Mouse (Mus musculus) yolk sac, embryonic 10.5 days (tissue): ENCODE measurements around the gene Edaradd.
"Not testable (repeated sequence)": the region's sequence is repeated elsewhere in the genome, so short reads cannot be mapped to it uniquely, and the experiment has no call there.

Experiments used
- DNase-seq: peaks from one replicate; pipeline ENCODE4 v3.0.0-alpha.2; 2017; ENCODE audit warnings: low spot score

Gene Edaradd

GRCm38 (mm10) chr13:12511189-12511965 lies 8.9 kb downstream of the Edaradd start:
- DNase-seq = no peak

- DNase-seq = no peak
Measured at GRCm38 (mm10) chr13:12510032-12510431, 10.2 kb downstream of the Edaradd start.

- no peak for DNase-seq
Measured at GRCm38 (mm10) chr13:12507426-12507825, 12.8 kb downstream of the Edaradd start.

GRCm38 (mm10) chr13:12505359-12505758 lies 14.9 kb downstream of the Edaradd start:
- no peak for DNase-seq

GRCm38 (mm10) chr13:12503238-12503751 lies 16.9 kb downstream of the Edaradd start:
- DNase-seq = no peak

GRCm38 (mm10) chr13:12502665-12503237 lies 17.5 kb downstream of the Edaradd start:
- DNase-seq = no peak

- no peak for DNase-seq
Measured at GRCm38 (mm10) chr13:12499107-12499506, 21.1 kb downstream of the Edaradd start.

- no peak for DNase-seq
Measured at GRCm38 (mm10) chr13:12497809-12498208, 22.4 kb downstream of the Edaradd start.

- no peak for DNase-seq
Measured at GRCm38 (mm10) chr13:12494750-12495149, 25.5 kb downstream of the Edaradd start.

GRCm38 (mm10) chr13:12492515-12492914 lies 27.7 kb downstream of the Edaradd start:
- no peak for DNase-seq

GRCm38 (mm10) chr13:12485640-12486039 lies 34.6 kb downstream of the Edaradd start:
- DNase-seq = no peak

GRCm38 (mm10) chr13:12485197-12485596 lies 35.0 kb downstream of the Edaradd start:
- no peak for DNase-seq

- no peak for DNase-seq
Measured at GRCm38 (mm10) chr13:12479802-12480201, 40.4 kb downstream of the Edaradd start.

- DNase-seq = no peak
Measured at GRCm38 (mm10) chr13:12478301-12478700, 41.9 kb downstream of the Edaradd start.

- no peak for DNase-seq
Measured at GRCm38 (mm10) chr13:12476886-12477285, 43.4 kb downstream of the Edaradd start.

- DNase-seq = no peak
Measured at GRCm38 (mm10) chr13:12475239-12475638, 45.0 kb downstream of the Edaradd start.

GRCm38 (mm10) chr13:12473724-12474378 lies 46.4 kb downstream of the Edaradd start:
- peak; percentile 40 for DNase-seq

GRCm38 (mm10) chr13:12468488-12468887 lies 51.8 kb downstream of the Edaradd start:
- no peak for DNase-seq

- DNase-seq = no peak
Measured at GRCm38 (mm10) chr13:12464844-12465243, 55.4 kb downstream of the Edaradd start, which contains the start of gene Lgals8. Lgals8 (minus strand) TSS chr13:12464944.

GRCm38 (mm10) chr13:12464159-12464558 lies 56.1 kb downstream of the Edaradd start:
- not testable (repeated sequence) for DNase-seq

GRCm38 (mm10) chr13:12462623-12463022 lies 57.6 kb downstream of the Edaradd start:
- no peak for DNase-seq

- DNase-seq = no peak
Measured at GRCm38 (mm10) chr13:12461730-12462119, 58.5 kb downstream of the Edaradd start.
